Mouse (Mus musculus) layer of hippocampus, adult 2 months (tissue): ENCODE results near the gene Nt5c3b. TPM values are rescaled to one million over a fixed set of nuclear protein-coding genes. Genes with fewer than 3 reads are reported as not detected.

Source experiments
- DNase-seq, 2 experiments: peaks; one replicate each; pipeline ENCODE4 v3.0.0; 2022; ENCODE audit warnings: low spot score in 2 of 2
- H3K27ac ChIP-seq: fragments of 200-600 bp; 2 replicates; pipeline ENCODE4 v1.8.1; 2022
- H3K4me3 ChIP-seq: fragments of 200-600 bp; 2 replicates; pipeline ENCODE4 v1.8.1; 2022; ENCODE audit warnings: mild to moderate bottlenecking
- CTCF ChIP-seq: fragments of 200-600 bp; conservative IDR thresholded peaks from 2 replicates; pipeline ENCODE4 v1.8.1; 2022; ENCODE audit warnings: antibody characterized with exemption, mild to moderate bottlenecking, moderate library complexity
- total RNA-seq, 2 experiments: library from RNA; stranded (reverse); gene quantifications; 2 replicates each; pipeline ENCODE4 v1.2.3; 2021

Nt5c3b gene
- total RNA-seq, 2 experiments from 2014 or later, result 58.4 to 58.7 TPM

- Histone ChIP-seq H3K27ac (no peak overlapping the region), H3K4me3 (no peak overlapping the region)
- TF ChIP-seq CTCF, result no peak
- DNase-seq, result no peak
Measured at GRCm38 (mm10) chr11:100457711-100458110, 16.1 kb upstream of the Nt5c3b start.

DNA sequence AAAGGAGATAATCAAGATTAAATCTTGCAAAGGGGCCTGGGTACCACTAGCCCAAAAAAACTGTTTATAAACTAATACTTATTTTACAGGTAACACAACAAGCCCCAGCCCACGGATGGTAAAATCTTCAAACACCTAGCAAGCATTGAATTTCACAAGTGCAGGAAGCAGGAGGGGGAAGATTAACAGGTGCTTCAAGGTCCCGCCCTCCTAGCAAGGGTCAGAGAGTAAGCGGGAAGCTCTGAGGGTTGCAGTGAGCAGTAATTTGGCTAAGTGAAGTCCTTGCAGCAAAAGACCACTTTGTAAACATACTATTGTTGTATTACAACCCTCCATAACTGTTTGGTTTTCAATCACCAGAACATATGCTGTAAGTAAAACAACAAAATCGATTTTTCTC, 15.6 kb upstream of the Nt5c3b start:
- no peak for TF ChIP-seq CTCF
- DNase-seq, result no peak
- Histone ChIP-seq H3K27ac (no peak overlapping the region), H3K4me3 (no peak overlapping the region)

GRCm38 (mm10) chr11:100442625-100443024, 1.0 kb upstream of the Nt5c3b start:
- Histone ChIP-seq H3K27ac (no peak overlapping the region), H3K4me3 (no peak overlapping the region)
- no peak for DNase-seq
- no peak for TF ChIP-seq CTCF

DNA sequence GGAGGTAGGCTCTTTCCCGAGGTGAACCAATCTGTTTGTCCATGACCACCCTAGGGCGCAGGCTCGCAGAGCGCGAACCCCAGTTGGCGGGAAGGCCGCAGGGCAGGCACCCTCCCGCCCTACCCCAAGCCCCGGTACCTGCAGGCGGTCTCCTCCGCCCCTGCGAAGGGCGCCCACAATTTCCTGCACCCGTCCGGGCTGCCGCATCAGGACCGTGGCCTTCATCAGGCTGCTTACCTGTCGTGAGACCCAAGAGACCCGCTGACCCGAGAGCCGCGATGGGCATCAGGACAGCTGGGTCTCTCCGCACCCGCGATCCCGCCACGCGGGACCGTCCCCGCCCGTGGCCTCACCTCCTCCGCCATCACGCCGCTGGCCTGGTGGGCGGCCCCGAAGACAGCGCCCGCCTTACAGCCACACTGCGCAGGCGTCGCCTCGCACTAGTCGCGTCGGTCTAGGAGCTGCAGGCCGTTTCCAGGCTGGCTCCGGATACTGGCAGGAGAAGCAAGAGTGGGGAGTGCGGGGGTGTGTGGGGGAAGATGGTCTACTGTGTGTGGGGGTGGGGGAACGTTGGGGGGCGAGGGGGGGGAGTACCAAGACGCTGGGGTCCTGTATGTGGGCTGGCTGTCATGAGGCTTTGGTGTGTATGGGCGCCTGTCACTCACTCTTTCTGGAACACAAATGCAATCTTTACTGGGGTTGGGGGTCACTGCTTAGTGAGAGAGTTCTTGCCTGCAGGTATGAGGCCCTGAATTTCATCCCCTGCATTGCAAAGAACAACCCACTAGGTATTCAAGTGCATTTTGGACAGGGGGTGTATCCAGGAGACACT, 701 bp downstream of the Nt5c3b start:
- peak; percentile 80 to 85 for DNase-seq
- peak overlapping the region; percentile 95 for H3K27ac ChIP-seq
- no peak for TF ChIP-seq CTCF
- peak overlapping the region; percentile 83 for H3K4me3 ChIP-seq

DNA sequence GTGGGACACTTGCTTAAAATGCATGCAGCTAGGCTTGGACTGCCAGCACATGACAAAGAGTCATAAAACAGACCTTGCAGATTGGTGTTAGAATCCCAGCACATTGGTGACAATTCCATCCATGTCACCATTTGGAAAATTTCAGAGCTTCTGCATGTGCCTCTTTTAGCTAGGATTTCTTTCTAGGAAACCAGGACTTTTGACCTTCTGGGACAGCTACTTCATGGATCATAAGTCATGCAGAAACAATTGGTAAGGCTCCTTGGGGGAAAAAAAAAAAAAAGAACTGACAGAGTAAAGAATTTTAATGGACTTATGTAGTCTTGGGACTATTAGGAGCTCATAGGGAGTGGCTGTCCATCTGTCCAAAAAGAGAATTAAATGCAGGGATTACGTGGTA, 3.7 kb downstream of the Nt5c3b start:
- DNase-seq, result no peak
- Histone ChIP-seq H3K27ac (no peak overlapping the region), H3K4me3 (no peak overlapping the region)
- no peak for TF ChIP-seq CTCF

- no peak overlapping the region for H3K4me3 ChIP-seq
- TF ChIP-seq CTCF, result no peak
- no peak overlapping the region for H3K27ac ChIP-seq
- no peak for DNase-seq
Measured at GRCm38 (mm10) chr11:100435678-100436246, 5.8 kb downstream of the Nt5c3b start.

DNA sequence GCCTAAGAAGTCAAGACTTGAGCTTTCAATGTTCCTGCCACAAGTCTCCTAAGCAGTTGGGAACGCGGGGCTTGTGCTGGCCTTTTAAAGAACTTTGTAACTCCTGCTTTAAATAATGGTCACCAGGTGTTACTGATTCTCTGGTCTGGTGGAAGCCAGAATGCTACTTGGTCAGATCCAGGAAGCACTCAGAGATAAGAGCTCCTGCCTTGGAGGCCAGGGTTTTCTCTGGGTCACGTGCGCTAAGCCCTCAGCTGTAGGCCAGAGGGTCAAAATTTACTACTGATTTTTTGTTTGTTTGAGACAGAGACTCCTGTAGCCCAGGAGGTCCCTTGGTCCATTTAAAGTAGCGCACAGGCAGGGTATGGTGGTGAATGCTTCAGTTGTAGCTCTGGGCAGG, 9.6 kb downstream of the Nt5c3b start:
- TF ChIP-seq CTCF, result no peak
- no peak overlapping the region for H3K4me3 ChIP-seq
- no peak for DNase-seq

GRCm38 (mm10) chr11:100430052-100430451, 11.6 kb downstream of the Nt5c3b start:
- H3K27ac ChIP-seq, result peak overlapping the region; percentile 36; the same call in 1 of the 2 replicates

More for the DNA sequence above, 9.6 kb downstream of the Nt5c3b start:
- no peak overlapping the region for H3K27ac ChIP-seq

DNA sequence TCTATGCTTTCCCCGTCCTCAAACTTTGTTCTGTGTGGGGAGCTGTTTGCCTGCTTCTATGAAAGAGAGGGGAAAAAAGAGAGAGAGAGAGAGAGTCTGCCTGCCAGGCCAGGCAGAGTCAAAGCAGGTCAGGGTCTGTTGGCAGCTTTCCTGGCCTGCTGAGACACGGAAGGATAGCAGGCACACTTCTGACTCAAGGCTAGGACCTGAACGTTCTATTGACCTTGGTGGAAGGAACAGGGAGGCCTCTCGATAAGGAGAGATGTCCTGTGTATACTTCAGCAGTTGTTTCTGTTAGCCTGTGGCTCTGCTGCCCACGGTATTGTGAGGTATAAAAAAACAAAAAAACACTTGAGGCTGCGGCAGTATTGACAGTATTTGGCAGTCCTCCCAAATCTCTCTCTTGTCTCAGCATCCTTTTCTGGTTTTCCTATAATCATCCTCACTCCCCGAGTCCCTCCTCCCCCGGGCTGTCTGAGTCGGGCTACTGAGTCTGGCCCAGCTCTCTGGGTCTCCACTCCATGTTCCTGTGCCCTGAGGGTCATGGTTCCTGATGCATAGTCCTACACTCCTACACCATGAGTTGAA, 12.9 kb downstream of the Nt5c3b start:
- Histone ChIP-seq H3K4me3 (no peak overlapping the region), H3K27ac (peak overlapping the region; percentile 70)
- TF ChIP-seq CTCF, result no peak
- no peak for DNase-seq

More at GRCm38 (mm10) chr11:100430052-100430451, 11.6 kb downstream of the Nt5c3b start:
- no peak overlapping the region for H3K4me3 ChIP-seq
- no peak for DNase-seq
- TF ChIP-seq CTCF, result no peak

GRCm38 (mm10) chr11:100426820-100427219, 14.8 kb downstream of the Nt5c3b start:
- H3K4me3 ChIP-seq, result no peak overlapping the region
- TF ChIP-seq CTCF, result no peak
- DNase-seq, result no peak
- H3K27ac ChIP-seq, result no peak overlapping the region

DNA sequence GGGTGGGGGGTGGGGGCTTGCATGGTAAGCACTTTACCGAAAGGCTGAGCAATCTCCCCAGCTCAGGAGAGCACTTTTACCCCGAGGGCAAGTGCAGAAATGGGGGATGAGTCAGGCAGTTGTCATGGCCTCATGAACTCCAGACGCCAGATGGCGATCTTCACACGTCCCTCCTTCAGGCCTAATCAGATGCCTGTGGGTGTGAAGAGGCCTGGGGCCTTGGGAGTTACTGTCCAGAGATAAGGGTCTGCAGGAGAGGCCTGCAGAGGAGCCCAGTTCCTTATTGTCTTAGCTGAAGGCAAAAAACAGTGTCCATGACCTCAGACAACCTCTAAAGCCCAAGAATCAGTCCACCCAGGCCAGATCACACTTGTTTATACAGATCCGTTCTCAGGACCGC, 15.8 kb downstream of the Nt5c3b start:
- DNase-seq, result peak; percentile 50 to 78
- Histone ChIP-seq H3K4me3 (no peak overlapping the region), H3K27ac (no peak overlapping the region)
- peak; percentile 82 for TF ChIP-seq CTCF

GRCm38 (mm10) chr11:100423836-100424235, 17.8 kb downstream of the Nt5c3b start:
- Histone ChIP-seq H3K4me3 (no peak overlapping the region), H3K27ac (no peak overlapping the region)
- no peak for DNase-seq
- TF ChIP-seq CTCF, result no peak

GRCm38 (mm10) chr11:100421537-100421936, 20.1 kb downstream of the Nt5c3b start:
- H3K4me3 ChIP-seq, result no peak overlapping the region
- TF ChIP-seq CTCF, result no peak
- no peak for DNase-seq
- H3K27ac ChIP-seq, result no peak overlapping the region
